Mouse (Mus musculus): ENCODE results near the gene Smok2a. TPM values are rescaled to one million over a fixed set of nuclear protein-coding genes. Genes with fewer than 3 reads are reported as not detected.
"Not testable (repeated sequence)": the region's sequence is repeated elsewhere in the genome, so short reads cannot be mapped to it uniquely, and the experiment has no call there.

Gene Smok2a
- not detected in 2 replicates for total RNA-seq (2017)

GRCm38 (mm10) chr17:13220888-13221287 lies at the start of gene Smok2a:
TSS of gene Smok2a (plus strand) at chr17:13221188.
- no peak for ATAC-seq (replicated peaks in 1 of 2; ENCODE audit: insufficient read depth in 1 of 2, low FRiP score in 2 of 2, low TSS enrichment in 1 of 2, low read depth in 1 of 2, poor library complexity in 2 of 2, severe bottlenecking in 2 of 2)

- peak; percentile 52 to 70; a peak in 3 of 4 replicates for ATAC-seq (replicated peaks in 1 of 2; ENCODE audit: insufficient read depth in 1 of 2, low FRiP score in 2 of 2, low TSS enrichment in 1 of 2, low read depth in 1 of 2, poor library complexity in 2 of 2, severe bottlenecking in 2 of 2)
These were observed 47.4 kb upstream of the Smok2a start for GRCm38 (mm10) chr17:13173578-13173977.

- ATAC-seq (replicated peaks in 1 of 2; ENCODE audit: insufficient read depth in 1 of 2, low FRiP score in 2 of 2, low TSS enrichment in 1 of 2, low read depth in 1 of 2, poor library complexity in 2 of 2, severe bottlenecking in 2 of 2) = peak; percentile 47 to 52; a peak in 2 of 4 replicates
These were observed 47.0 kb upstream of the Smok2a start for GRCm38 (mm10) chr17:13174029-13174428.

- peak; percentile 55 to 65; a peak in 3 of 4 replicates for ATAC-seq (replicated peaks in 1 of 2; ENCODE audit: insufficient read depth in 1 of 2, low FRiP score in 2 of 2, low TSS enrichment in 1 of 2, low read depth in 1 of 2, poor library complexity in 2 of 2, severe bottlenecking in 2 of 2)
These were observed 45.4 kb upstream of the Smok2a start for GRCm38 (mm10) chr17:13175609-13176008.

GRCm38 (mm10) chr17:13177796-13178195 lies 43.2 kb upstream of the Smok2a start:
- ATAC-seq (replicated peaks in 1 of 2; ENCODE audit: insufficient read depth in 1 of 2, low FRiP score in 2 of 2, low TSS enrichment in 1 of 2, low read depth in 1 of 2, poor library complexity in 2 of 2, severe bottlenecking in 2 of 2) = not testable (repeated sequence)

- ATAC-seq (replicated peaks in 1 of 2; ENCODE audit: insufficient read depth in 1 of 2, low FRiP score in 2 of 2, low TSS enrichment in 1 of 2, low read depth in 1 of 2, poor library complexity in 2 of 2, severe bottlenecking in 2 of 2) = not testable (repeated sequence)
These were observed 42.0 kb upstream of the Smok2a start for GRCm38 (mm10) chr17:13179021-13179420.

- ATAC-seq (replicated peaks in 1 of 2; ENCODE audit: insufficient read depth in 1 of 2, low FRiP score in 2 of 2, low TSS enrichment in 1 of 2, low read depth in 1 of 2, poor library complexity in 2 of 2, severe bottlenecking in 2 of 2) = not testable (repeated sequence)
These were observed 40.5 kb upstream of the Smok2a start for GRCm38 (mm10) chr17:13180491-13180890.

- ATAC-seq (replicated peaks in 1 of 2; ENCODE audit: insufficient read depth in 1 of 2, low FRiP score in 2 of 2, low TSS enrichment in 1 of 2, low read depth in 1 of 2, poor library complexity in 2 of 2, severe bottlenecking in 2 of 2) = not testable (repeated sequence)
These were observed 38.3 kb upstream of the Smok2a start for GRCm38 (mm10) chr17:13182712-13183111.

- ATAC-seq (replicated peaks in 1 of 2; ENCODE audit: insufficient read depth in 1 of 2, low FRiP score in 2 of 2, low TSS enrichment in 1 of 2, low read depth in 1 of 2, poor library complexity in 2 of 2, severe bottlenecking in 2 of 2) = not testable (repeated sequence)
These were observed 36.5 kb upstream of the Smok2a start for GRCm38 (mm10) chr17:13184514-13184913.

GRCm38 (mm10) chr17:13186541-13186940 lies 34.4 kb upstream of the Smok2a start:
- ATAC-seq (replicated peaks in 1 of 2; ENCODE audit: insufficient read depth in 1 of 2, low FRiP score in 2 of 2, low TSS enrichment in 1 of 2, low read depth in 1 of 2, poor library complexity in 2 of 2, severe bottlenecking in 2 of 2) = not testable (repeated sequence)

- ATAC-seq (replicated peaks in 1 of 2; ENCODE audit: insufficient read depth in 1 of 2, low FRiP score in 2 of 2, low TSS enrichment in 1 of 2, low read depth in 1 of 2, poor library complexity in 2 of 2, severe bottlenecking in 2 of 2) = not testable (repeated sequence)
These were observed 33.4 kb upstream of the Smok2a start for GRCm38 (mm10) chr17:13187621-13188020.

- ATAC-seq (replicated peaks in 1 of 2; ENCODE audit: insufficient read depth in 1 of 2, low FRiP score in 2 of 2, low TSS enrichment in 1 of 2, low read depth in 1 of 2, poor library complexity in 2 of 2, severe bottlenecking in 2 of 2) = not testable (repeated sequence)
These were observed 32.1 kb upstream of the Smok2a start for GRCm38 (mm10) chr17:13188846-13189245.

GRCm38 (mm10) chr17:13190836-13191583 lies 30.0 kb upstream of the Smok2a start:
- ATAC-seq (replicated peaks in 1 of 2; ENCODE audit: insufficient read depth in 1 of 2, low FRiP score in 2 of 2, low TSS enrichment in 1 of 2, low read depth in 1 of 2, poor library complexity in 2 of 2, severe bottlenecking in 2 of 2) = not testable (repeated sequence)

- not testable (repeated sequence) for ATAC-seq (replicated peaks in 1 of 2; ENCODE audit: insufficient read depth in 1 of 2, low FRiP score in 2 of 2, low TSS enrichment in 1 of 2, low read depth in 1 of 2, poor library complexity in 2 of 2, severe bottlenecking in 2 of 2)
These were observed 24.5 kb upstream of the Smok2a start for GRCm38 (mm10) chr17:13196486-13196885.

- not testable (repeated sequence) for ATAC-seq (replicated peaks in 1 of 2; ENCODE audit: insufficient read depth in 1 of 2, low FRiP score in 2 of 2, low TSS enrichment in 1 of 2, low read depth in 1 of 2, poor library complexity in 2 of 2, severe bottlenecking in 2 of 2)
These were observed 22.2 kb upstream of the Smok2a start for GRCm38 (mm10) chr17:13198812-13199211.

- not testable (repeated sequence) for ATAC-seq (replicated peaks in 1 of 2; ENCODE audit: insufficient read depth in 1 of 2, low FRiP score in 2 of 2, low TSS enrichment in 1 of 2, low read depth in 1 of 2, poor library complexity in 2 of 2, severe bottlenecking in 2 of 2)
These were observed 21.0 kb upstream of the Smok2a start for GRCm38 (mm10) chr17:13199880-13200409.

- not testable (repeated sequence) for ATAC-seq (replicated peaks in 1 of 2; ENCODE audit: insufficient read depth in 1 of 2, low FRiP score in 2 of 2, low TSS enrichment in 1 of 2, low read depth in 1 of 2, poor library complexity in 2 of 2, severe bottlenecking in 2 of 2)
These were observed 19.4 kb upstream of the Smok2a start for GRCm38 (mm10) chr17:13201551-13201950.

GRCm38 (mm10) chr17:13202453-13203107 lies 18.4 kb upstream of the Smok2a start:
- ATAC-seq (replicated peaks in 1 of 2; ENCODE audit: insufficient read depth in 1 of 2, low FRiP score in 2 of 2, low TSS enrichment in 1 of 2, low read depth in 1 of 2, poor library complexity in 2 of 2, severe bottlenecking in 2 of 2) = not testable (repeated sequence)

All from hematopoietic stem cell, adult 5-6 weeks (primary cell).